In the genomic region with DNA sequence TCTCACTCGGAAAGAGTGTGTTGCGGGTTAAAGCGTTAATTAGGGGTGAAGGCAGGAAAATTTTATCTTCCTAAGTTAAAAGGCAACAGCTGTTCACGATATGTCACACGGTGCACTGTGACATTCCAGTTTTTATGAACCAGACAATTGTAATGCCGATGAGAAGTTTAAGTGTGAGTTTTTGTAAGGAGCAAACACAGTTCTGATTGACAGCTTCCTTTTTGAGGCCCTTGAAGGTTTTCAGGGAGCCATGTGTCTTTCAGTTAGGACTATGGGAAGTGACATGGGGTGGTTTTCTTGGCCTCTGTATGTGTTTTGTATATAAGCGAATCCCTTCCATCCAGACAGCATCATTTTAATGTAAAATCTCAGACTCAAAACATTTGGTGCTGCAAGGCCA, we compare ENCODE assay signal across 20 mouse cellular contexts. TPM values are rescaled to one million over a fixed set of nuclear protein-coding genes. Genes with fewer than 3 reads are reported as not detected.
DNase-seq lines count a peak whose midpoint lies in the region; ATAC-seq and TF ChIP-seq lines count a peak whose summit lies in the region.
"Had no signal": no experiment of that assay in that cellular context is flagged by ENCODE, and none has a peak within 500 bp of the region (broad histone marks: within the 10 kb centered on the region; RNA-seq: fewer than 3 reads in every experiment).

No protein-coding gene starts in this region.

- H3K27ac ChIP-seq in forebrain, embryonic 12.5 days, result no peak overlapping the region
- H3K27ac ChIP-seq in forebrain, embryonic 10.5 days, result no peak overlapping the region
- H3K27ac ChIP-seq in hindbrain, embryonic 11.5 days (ENCODE audit: low read depth, low read length), result no peak overlapping the region
- no peak overlapping the region for H3K27ac ChIP-seq in hindbrain, postnatal 0 days
- no peak overlapping the region for H3K27ac ChIP-seq in forebrain, embryonic 16.5 days (ENCODE audit: low read length)
- H3K27ac ChIP-seq: heart, adult 2 months; heart, embryonic 15.5 days; hindbrain, embryonic 14.5 days had no signal

- no peak overlapping the region for H3K9ac ChIP-seq in forebrain, embryonic 12.5 days
- H3K9ac ChIP-seq in hindbrain, embryonic 11.5 days (ENCODE audit: low read depth, low read length), result no peak overlapping the region
- H3K9ac ChIP-seq in hindbrain, postnatal 0 days (replicated peaks; ENCODE audit: low read length), result no peak overlapping the region
- no peak overlapping the region for H3K9ac ChIP-seq in forebrain, embryonic 16.5 days (replicated peaks; ENCODE audit: low read depth, low read length)
- H3K9ac ChIP-seq: heart, embryonic 15.5 days; hindbrain, embryonic 14.5 days had no signal

- H3K4me1 ChIP-seq in forebrain, embryonic 12.5 days, result peaks cover 32% of the 10 kb centered on the region
- H3K4me1 ChIP-seq in forebrain, embryonic 10.5 days, result peaks cover 29% of the 10 kb centered on the region
- no peaks in the 10 kb centered on the region for H3K4me1 ChIP-seq in hindbrain, embryonic 11.5 days (replicated peaks; ENCODE audit: control insufficient read depth, insufficient read depth, low read length)
- no peaks in the 10 kb centered on the region for H3K4me1 ChIP-seq in hindbrain, postnatal 0 days (ENCODE audit: insufficient read depth, low read length)
- H3K4me1 ChIP-seq in forebrain, embryonic 16.5 days (replicated peaks; ENCODE audit: control insufficient read depth, insufficient read depth, low read length), result peaks cover 15% of the 10 kb centered on the region
- H3K4me1 ChIP-seq: heart, embryonic 15.5 days had no signal

- TF ChIP-seq CTCF in hindbrain, postnatal 0 days (IDR thresholded peaks at IDR 0.05; ENCODE audit: low read depth), result no peak
- TF ChIP-seq CTCF in brain, embryonic 14.5 days (IDR thresholded peaks at IDR 0.05; ENCODE audit: borderline replicate concordance, extremely low read depth, insufficient read depth, insufficient read length), result no peak

- H3K4me2 ChIP-seq in forebrain, embryonic 12.5 days, result no peak overlapping the region
- H3K4me2 ChIP-seq in hindbrain, embryonic 11.5 days (replicated peaks; ENCODE audit: low read depth, low read length), result no peak overlapping the region
- H3K4me2 ChIP-seq in hindbrain, postnatal 0 days (ENCODE audit: low read depth, low read length), result no peak overlapping the region
- no peak overlapping the region for H3K4me2 ChIP-seq in forebrain, embryonic 16.5 days (ENCODE audit: low read length)
- H3K4me2 ChIP-seq: heart, embryonic 11.5 days; heart, embryonic 15.5 days; hindbrain, embryonic 14.5 days had no signal

- 32% methylated on average over 7 of the region's 7 CpGs for WGBS in forebrain, embryonic 12.5 days
- WGBS in forebrain, embryonic 10.5 days, result 67% methylated on average over 7 of the region's 7 CpGs
- WGBS in hindbrain, embryonic 11.5 days, result 44% methylated on average over 7 of the region's 7 CpGs
- WGBS in hindbrain, postnatal 0 days, result 39% methylated on average over 7 of the region's 7 CpGs
- 17% methylated on average over 7 of the region's 7 CpGs for WGBS in forebrain, embryonic 16.5 days

- H3K36me3 ChIP-seq in forebrain, embryonic 12.5 days (replicated peaks), result no peaks in the 10 kb centered on the region
- no peaks in the 10 kb centered on the region for H3K36me3 ChIP-seq in forebrain, embryonic 10.5 days (replicated peaks)
- no peaks in the 10 kb centered on the region for H3K36me3 ChIP-seq in hindbrain, embryonic 11.5 days (ENCODE audit: control insufficient read depth, insufficient read depth, low read length)
- H3K36me3 ChIP-seq in hindbrain, postnatal 0 days (ENCODE audit: insufficient read depth, low read length), result no peaks in the 10 kb centered on the region
- H3K36me3 ChIP-seq in forebrain, embryonic 16.5 days (ENCODE audit: control insufficient read depth, insufficient read depth), result no peaks in the 10 kb centered on the region
- H3K36me3 ChIP-seq: heart, embryonic 15.5 days had no signal

- H3K4me3 ChIP-seq in forebrain, embryonic 12.5 days (replicated peaks), result no peak overlapping the region
- H3K4me3 ChIP-seq in forebrain, embryonic 10.5 days, result no peak overlapping the region
- no peak overlapping the region for H3K4me3 ChIP-seq in hindbrain, embryonic 11.5 days (ENCODE audit: low read depth, low read length)
- no peak overlapping the region for H3K4me3 ChIP-seq in hindbrain, postnatal 0 days (ENCODE audit: low read length)
- no peak overlapping the region for H3K4me3 ChIP-seq in forebrain, embryonic 16.5 days (replicated peaks; ENCODE audit: low read length)
- H3K4me3 ChIP-seq: heart, adult 2 months; heart, embryonic 15.5 days had no signal

- H3K27me3 ChIP-seq in forebrain, embryonic 12.5 days, result no peaks in the 10 kb centered on the region
- no peaks in the 10 kb centered on the region for H3K27me3 ChIP-seq in forebrain, embryonic 10.5 days (ENCODE audit: poor library complexity, severe bottlenecking)
- no peaks in the 10 kb centered on the region for H3K27me3 ChIP-seq in hindbrain, embryonic 11.5 days (ENCODE audit: control insufficient read depth, insufficient read depth, low read length)
- no peaks in the 10 kb centered on the region for H3K27me3 ChIP-seq in hindbrain, postnatal 0 days (ENCODE audit: insufficient read depth, low read length)
- H3K27me3 ChIP-seq in forebrain, embryonic 16.5 days (replicated peaks; ENCODE audit: control insufficient read depth, insufficient read depth, low read length), result no peaks in the 10 kb centered on the region
- H3K27me3 ChIP-seq: heart, embryonic 15.5 days had no signal

- peak; percentile 30; the same call in 1 of the 2 replicates for ATAC-seq in forebrain, embryonic 12.5 days (ENCODE audit: low FRiP score)
- ATAC-seq in hindbrain, embryonic 11.5 days (ENCODE audit: low FRiP score), result peak; percentile 22; the same call in 1 of the 2 replicates
- ATAC-seq in hindbrain, postnatal 0 days, result no peak
- peak; percentile 61 for ATAC-seq in forebrain, embryonic 16.5 days
- ATAC-seq: intestine, embryonic 16.5 days had no signal

- no peak for TF ChIP-seq POLR2A in brain, embryonic 14.5 days (IDR thresholded peaks at IDR 0.05; ENCODE audit: borderline replicate concordance, extremely low read depth, insufficient read depth, insufficient read length, poor library complexity, severe bottlenecking)

- no peaks in the 10 kb centered on the region for H3K9me3 ChIP-seq in forebrain, embryonic 12.5 days
- H3K9me3 ChIP-seq in forebrain, embryonic 10.5 days, result no peaks in the 10 kb centered on the region
- H3K9me3 ChIP-seq in hindbrain, embryonic 11.5 days (ENCODE audit: control insufficient read depth, low read length), result no peaks in the 10 kb centered on the region
- H3K9me3 ChIP-seq in hindbrain, postnatal 0 days (ENCODE audit: low read length), result no peaks in the 10 kb centered on the region
- no peaks in the 10 kb centered on the region for H3K9me3 ChIP-seq in forebrain, embryonic 16.5 days (ENCODE audit: control insufficient read depth, low read length)
- H3K9me3 ChIP-seq: heart, embryonic 15.5 days had no signal

- no peak for DNase-seq in forebrain, embryonic 10.5 days (ENCODE audit: extremely low spot score, low spot score)
- no peak for DNase-seq in hindbrain, embryonic 11.5 days (ENCODE audit: low spot score)
- DNase-seq in hindbrain, postnatal 0 days (ENCODE audit: low spot score), result no peak
- DNase-seq in brain, embryonic 14.5 days (ENCODE audit: low read depth), result peak; percentile 73
- DNase-seq in urinary bladder, postnatal 4 days (ENCODE audit: low spot score in 2 of 2), result no peak
- DNase-seq: adrenal gland, postnatal 10 days; cerebellum, adult 11-12 months; cerebellum, adult 9-10 months; cerebellum, postnatal 36 days; gastrocnemius, postnatal 36 days; heart, adult 2 months; heart, postnatal 14 days had no signal

RNA-seq across cellular contexts. Expression of gene Pdzrn4, which starts 20.0 kb away (rescaled TPM):
- polyA plus RNA-seq in forebrain, embryonic 12.5 days (2016; fragmentation: Nextera tagmentation; extraction: Ambion mirVana), result 6.7 TPM in 2 replicates
- polyA plus RNA-seq in forebrain, embryonic 10.5 days (2016; fragmentation: Nextera tagmentation; extraction: Ambion mirVana), result 1.4 and 1.5 TPM in 2 replicates
- polyA plus RNA-seq in hindbrain, embryonic 11.5 days (2014; fragmentation: Nextera tagmentation; extraction: Ambion mirVana), result 21.3 and 25.7 TPM in 2 replicates
- 15.7 and 17.1 TPM in 2 replicates for total RNA-seq in hindbrain, postnatal 0 days (2014; rRNA removed)
- 17.3 and 17.8 TPM in 2 replicates for polyA plus RNA-seq in hindbrain, postnatal 0 days (2015; fragmentation: Nextera tagmentation; extraction: Ambion mirVana)
- polyA plus RNA-seq in brain, embryonic 14.5 days (2012; rRNA removed), result 7.2 and 17.1 TPM in 2 replicates
- polyA plus RNA-seq in forebrain, embryonic 16.5 days (2015; fragmentation: Nextera tagmentation; extraction: Ambion mirVana), result 15.1 and 16.9 TPM in 2 replicates
- total RNA-seq: hematopoietic stem cell, adult 5-6 weeks; MEL had no signal
